Comparison of ENCODE assay signal across 8 mouse cellular contexts in genomic region chr11:88498491-88498890, GRCm38 (mm10).
DNase-seq lines count a peak whose midpoint lies in the region; ATAC-seq and TF ChIP-seq lines count a peak whose summit lies in the region.
"Had no signal": no experiment of that assay in that cellular context is flagged by ENCODE, and none has a peak within 500 bp of the region (broad histone marks: within the 10 kb centered on the region; RNA-seq: fewer than 3 reads in every experiment).

No protein-coding gene starts in this region.

- no peak overlapping the region for H3K9ac ChIP-seq in hindbrain, embryonic 12.5 days
- no peak overlapping the region for H3K9ac ChIP-seq in hindbrain, postnatal 0 days (replicated peaks; ENCODE audit: low read length)

- H3K9me3 ChIP-seq in hindbrain, embryonic 12.5 days (replicated peaks): no peaks in the 10 kb centered on the region
- no peaks in the 10 kb centered on the region for H3K9me3 ChIP-seq in hindbrain, postnatal 0 days (ENCODE audit: low read length)

- H3K4me2 ChIP-seq in hindbrain, embryonic 12.5 days (replicated peaks): no peak overlapping the region
- no peak overlapping the region for H3K4me2 ChIP-seq in hindbrain, postnatal 0 days (ENCODE audit: low read depth, low read length)

- no peak; the same call in 1 of the 2 replicates for ATAC-seq in hindbrain, embryonic 12.5 days (ENCODE audit: low FRiP score)
- ATAC-seq in hindbrain, postnatal 0 days: no peak

- H3K27ac ChIP-seq in hindbrain, embryonic 12.5 days: peak overlapping the region; percentile 18; the same call in 1 of the 2 replicates
- H3K27ac ChIP-seq in hindbrain, postnatal 0 days: no peak overlapping the region

- no peak overlapping the region for H3K4me3 ChIP-seq in hindbrain, embryonic 12.5 days
- H3K4me3 ChIP-seq in hindbrain, postnatal 0 days (ENCODE audit: low read length): no peak overlapping the region

- no peaks in the 10 kb centered on the region; the same call in 1 of the 2 replicates for H3K27me3 ChIP-seq in hindbrain, embryonic 12.5 days
- no peaks in the 10 kb centered on the region for H3K27me3 ChIP-seq in hindbrain, postnatal 0 days (ENCODE audit: insufficient read depth, low read length)

- WGBS in hindbrain, embryonic 12.5 days: 60% methylated on average over 7 of the region's 7 CpGs
- 67% methylated on average over 7 of the region's 7 CpGs for WGBS in hindbrain, postnatal 0 days

- no peak for DNase-seq in hindbrain, postnatal 0 days (ENCODE audit: low spot score)
- DNase-seq in urinary bladder, postnatal 25 days (ENCODE audit: low spot score): peak; percentile 18
- no peak for DNase-seq in urinary bladder, adult 18-20 months (ENCODE audit: low spot score in 2 of 2)
- DNase-seq in c-Kit-positive CD71-positive TER-119-positive erythroid progenitor cells, embryonic 14.5 days (ENCODE audit: low spot score): peak; percentile 7
- DNase-seq in cerebellum, adult 8-10 months: no peak
- DNase-seq in MN1 (ENCODE audit: low spot score): no peak
- DNase-seq: kidney, adult 18-20 months had no signal

- no peaks in the 10 kb centered on the region for H3K36me3 ChIP-seq in hindbrain, embryonic 12.5 days
- no peaks in the 10 kb centered on the region for H3K36me3 ChIP-seq in hindbrain, postnatal 0 days (ENCODE audit: insufficient read depth, low read length)

- TF ChIP-seq CTCF in hindbrain, postnatal 0 days (IDR thresholded peaks at IDR 0.05; ENCODE audit: low read depth): no peak

- H3K4me1 ChIP-seq in hindbrain, embryonic 12.5 days: peaks cover 52% of the 10 kb centered on the region
- H3K4me1 ChIP-seq in hindbrain, postnatal 0 days (ENCODE audit: insufficient read depth, low read length): peaks cover 10% of the 10 kb centered on the region

Comparison
In these comparisons a context has a peak if more than half of its experiments do, and no peak if none do; other contexts are left out.
1. DNase-seq: peak in urinary bladder, postnatal 25 days (single experiment) and c-Kit-positive CD71-positive TER-119-positive erythroid progenitor cells, embryonic 14.5 days (single experiment); none in hindbrain, postnatal 0 days (single experiment), urinary bladder, adult 18-20 months (0 of 2), cerebellum, adult 8-10 months (single experiment) and MN1 (single experiment).